Mouse (Mus musculus): ENCODE measurements at regions not wholly inside any gene's neighbourhood (a gene's known extent, or its start where the extent isn't known, plus 50 kb on each side); places are given as distances from the start of the nearest gene placed in this dataset.

GRCm38 (mm10) chr9:61682316-61682715 is 232.0 kb downstream of the Rplp1 start:
- no peak for DNase-seq (ENCODE audit: low spot score)
- no peak overlapping the region for H3K27ac ChIP-seq (replicated peaks; ENCODE audit: low read depth, low read length)
- no peaks in the 10 kb centered on the region for H3K9me3 ChIP-seq (ENCODE audit: control insufficient read depth, low read length)
- no peak overlapping the region for H3K4me3 ChIP-seq (replicated peaks; ENCODE audit: low read length)
- peaks cover 26% of the 10 kb centered on the region for H3K4me1 ChIP-seq (ENCODE audit: control insufficient read depth, insufficient read depth, low read length)
- no peaks in the 10 kb centered on the region for H3K27me3 ChIP-seq (ENCODE audit: control insufficient read depth, insufficient read depth, low read length)
- H3K4me2 ChIP-seq (replicated peaks; ENCODE audit: low read depth, low read length, severe bottlenecking), result no peak overlapping the region
- H3K9ac ChIP-seq (ENCODE audit: low read depth, low read length, severe bottlenecking), result no peak overlapping the region
- H3K36me3 ChIP-seq (ENCODE audit: control insufficient read depth, insufficient read depth, low read length), result no peaks in the 10 kb centered on the region
- 54% methylated on average over 4 of the region's 4 CpGs for WGBS
- TF ChIP-seq POLR2A (IDR thresholded peaks at IDR 0.05; ENCODE audit: borderline replicate concordance, extremely low read depth, insufficient read depth, insufficient read length), result no peak
- no peak for ATAC-seq (ENCODE audit: low FRiP score, low read depth)

GRCm38 (mm10) chr9:61681406-61681805 is 232.9 kb downstream of the Rplp1 start:
- Histone ChIP-seq H3K9ac (ENCODE audit: low read depth, low read length, severe bottlenecking) (no peak overlapping the region), H3K27me3 (ENCODE audit: control insufficient read depth, insufficient read depth, low read length) (no peaks in the 10 kb centered on the region), H3K36me3 (ENCODE audit: control insufficient read depth, insufficient read depth, low read length) (no peaks in the 10 kb centered on the region), H3K27ac (replicated peaks; ENCODE audit: low read depth, low read length) (no peak overlapping the region), H3K4me3 (replicated peaks; ENCODE audit: low read length) (no peak overlapping the region), H3K4me1 (ENCODE audit: control insufficient read depth, insufficient read depth, low read length) (peaks cover 29% of the 10 kb centered on the region), H3K4me2 (replicated peaks; ENCODE audit: low read depth, low read length, severe bottlenecking) (no peak overlapping the region), H3K9me3 (ENCODE audit: control insufficient read depth, low read length) (no peaks in the 10 kb centered on the region)
- ATAC-seq (ENCODE audit: low FRiP score, low read depth) (no peak), DNase-seq (ENCODE audit: low spot score) (no peak)
- WGBS, result 37% methylated on average over 5 of the region's 5 CpGs
- no peak for TF ChIP-seq POLR2A (IDR thresholded peaks at IDR 0.05; ENCODE audit: borderline replicate concordance, extremely low read depth, insufficient read depth, insufficient read length)

GRCm38 (mm10) chr9:61680911-61681311 is 233.4 kb downstream of the Rplp1 start:
- TF ChIP-seq POLR2A (IDR thresholded peaks at IDR 0.05; ENCODE audit: borderline replicate concordance, extremely low read depth, insufficient read depth, insufficient read length), result no peak
- Histone ChIP-seq H3K4me3 (replicated peaks; ENCODE audit: low read length) (no peak overlapping the region), H3K9ac (ENCODE audit: low read depth, low read length, severe bottlenecking) (no peak overlapping the region), H3K4me2 (replicated peaks; ENCODE audit: low read depth, low read length, severe bottlenecking) (no peak overlapping the region), H3K36me3 (ENCODE audit: control insufficient read depth, insufficient read depth, low read length) (no peaks in the 10 kb centered on the region), H3K27ac (replicated peaks; ENCODE audit: low read depth, low read length) (no peak overlapping the region), H3K27me3 (ENCODE audit: control insufficient read depth, insufficient read depth, low read length) (no peaks in the 10 kb centered on the region), H3K4me1 (ENCODE audit: control insufficient read depth, insufficient read depth, low read length) (peaks cover 30% of the 10 kb centered on the region), H3K9me3 (ENCODE audit: control insufficient read depth, low read length) (no peaks in the 10 kb centered on the region)
- no peak for ATAC-seq (ENCODE audit: low FRiP score, low read depth)
- 35% methylated on average over 6 of the region's 6 CpGs for WGBS
- no peak for DNase-seq (ENCODE audit: low spot score)

GRCm38 (mm10) chr9:61679686-61680085 is 234.7 kb downstream of the Rplp1 start:
- ATAC-seq (ENCODE audit: low FRiP score, low read depth) (no peak), DNase-seq (ENCODE audit: low spot score) (no peak)
- no peak overlapping the region for H3K27ac ChIP-seq (replicated peaks; ENCODE audit: low read depth, low read length)
- H3K4me1 ChIP-seq (ENCODE audit: control insufficient read depth, insufficient read depth, low read length), result peaks cover 33% of the 10 kb centered on the region
- no peaks in the 10 kb centered on the region for H3K9me3 ChIP-seq (ENCODE audit: control insufficient read depth, low read length)
- H3K9ac ChIP-seq (ENCODE audit: low read depth, low read length, severe bottlenecking), result no peak overlapping the region
- no peaks in the 10 kb centered on the region for H3K36me3 ChIP-seq (ENCODE audit: control insufficient read depth, insufficient read depth, low read length)
- no peak for TF ChIP-seq POLR2A (IDR thresholded peaks at IDR 0.05; ENCODE audit: borderline replicate concordance, extremely low read depth, insufficient read depth, insufficient read length)
- H3K4me2 ChIP-seq (replicated peaks; ENCODE audit: low read depth, low read length, severe bottlenecking), result no peak overlapping the region
- WGBS, result 80% methylated on average over 6 of the region's 6 CpGs
- no peak overlapping the region for H3K4me3 ChIP-seq (replicated peaks; ENCODE audit: low read length)
- no peaks in the 10 kb centered on the region for H3K27me3 ChIP-seq (ENCODE audit: control insufficient read depth, insufficient read depth, low read length)

GRCm38 (mm10) chr9:61677603-61678002 is 236.7 kb downstream of the Rplp1 start:
- 69% methylated on average over 3 of the region's 3 CpGs for WGBS
- no peak for TF ChIP-seq POLR2A (IDR thresholded peaks at IDR 0.05; ENCODE audit: borderline replicate concordance, extremely low read depth, insufficient read depth, insufficient read length)
- no peak overlapping the region for H3K9ac ChIP-seq (ENCODE audit: low read depth, low read length, severe bottlenecking)
- H3K27ac ChIP-seq (replicated peaks; ENCODE audit: low read depth, low read length), result no peak overlapping the region
- no peak overlapping the region for H3K4me2 ChIP-seq (replicated peaks; ENCODE audit: low read depth, low read length, severe bottlenecking)
- ATAC-seq (ENCODE audit: low FRiP score, low read depth) (no peak), DNase-seq (ENCODE audit: low spot score) (no peak)
- no peaks in the 10 kb centered on the region for H3K27me3 ChIP-seq (ENCODE audit: control insufficient read depth, insufficient read depth, low read length)
- H3K4me1 ChIP-seq (ENCODE audit: control insufficient read depth, insufficient read depth, low read length), result peaks cover 34% of the 10 kb centered on the region
- H3K36me3 ChIP-seq (ENCODE audit: control insufficient read depth, insufficient read depth, low read length), result no peaks in the 10 kb centered on the region
- no peak overlapping the region for H3K4me3 ChIP-seq (replicated peaks; ENCODE audit: low read length)
- no peaks in the 10 kb centered on the region for H3K9me3 ChIP-seq (ENCODE audit: control insufficient read depth, low read length)

- no peak overlapping the region for H3K9ac ChIP-seq (ENCODE audit: low read depth, low read length, severe bottlenecking)
- DNase-seq (ENCODE audit: low spot score), result no peak
- peaks cover 28% of the 10 kb centered on the region for H3K4me1 ChIP-seq (ENCODE audit: control insufficient read depth, insufficient read depth, low read length)
- H3K27ac ChIP-seq (replicated peaks; ENCODE audit: low read depth, low read length), result no peak overlapping the region
- no peak overlapping the region for H3K4me3 ChIP-seq (replicated peaks; ENCODE audit: low read length)
- no peaks in the 10 kb centered on the region for H3K9me3 ChIP-seq (ENCODE audit: control insufficient read depth, low read length)
- no peaks in the 10 kb centered on the region for H3K36me3 ChIP-seq (ENCODE audit: control insufficient read depth, insufficient read depth, low read length)
- no peak overlapping the region for H3K4me2 ChIP-seq (replicated peaks; ENCODE audit: low read depth, low read length, severe bottlenecking)
- no peak for TF ChIP-seq POLR2A (IDR thresholded peaks at IDR 0.05; ENCODE audit: borderline replicate concordance, extremely low read depth, insufficient read depth, insufficient read length)
- ATAC-seq (ENCODE audit: low FRiP score, low read depth), result no peak
- WGBS, result 50% methylated on average over 11 of the region's 11 CpGs
- H3K27me3 ChIP-seq (ENCODE audit: control insufficient read depth, insufficient read depth, low read length), result no peaks in the 10 kb centered on the region
Observed at GRCm38 (mm10) chr9:61677037-61677436, 237.3 kb downstream of the Rplp1 start.

Data from limb, embryonic 14.5 days (tissue).